Mouse (Mus musculus) frontal cortex, postnatal 36 days (tissue): ENCODE measurements around the gene Stox2.

Source experiments
- DNase-seq, 2 experiments: peaks; one replicate each; pipeline ENCODE4 v3.0.0; 2022; ENCODE audit warnings: low spot score in 2 of 2

Gene Stox2

DNA sequence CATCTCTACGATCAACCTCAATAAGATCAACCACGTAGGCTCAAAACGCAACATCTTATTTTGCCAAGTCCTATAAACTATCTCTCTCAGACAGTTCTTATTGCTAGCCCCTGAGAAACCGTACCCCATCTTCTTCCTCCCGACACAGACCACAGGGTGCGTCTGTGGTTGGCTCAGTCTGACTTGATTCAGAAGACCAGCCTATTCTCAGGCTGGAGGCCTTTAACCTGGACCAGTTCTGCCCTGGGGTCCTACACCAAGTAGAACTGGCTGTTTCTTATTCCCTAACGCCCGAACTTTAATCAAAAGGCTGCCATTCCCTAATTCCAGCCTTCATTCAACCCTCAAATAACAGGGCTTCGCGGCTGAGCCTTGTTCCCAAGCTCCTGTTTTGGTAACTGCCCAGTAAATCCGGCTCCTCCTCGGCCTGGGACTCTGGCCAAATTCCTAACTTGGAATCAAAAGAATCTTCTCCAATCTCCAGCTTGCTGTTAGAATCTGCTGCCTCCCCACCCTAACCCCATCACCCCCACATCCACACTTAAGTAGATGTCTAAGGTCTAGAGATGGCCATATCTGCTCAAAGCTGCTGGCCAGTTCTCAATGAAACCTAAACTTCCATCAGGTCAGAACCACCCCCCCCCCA lies 91.5 kb downstream of the Stox2 start:
- DNase-seq = peak in 1 of 2 experiments; percentile 49

DNA sequence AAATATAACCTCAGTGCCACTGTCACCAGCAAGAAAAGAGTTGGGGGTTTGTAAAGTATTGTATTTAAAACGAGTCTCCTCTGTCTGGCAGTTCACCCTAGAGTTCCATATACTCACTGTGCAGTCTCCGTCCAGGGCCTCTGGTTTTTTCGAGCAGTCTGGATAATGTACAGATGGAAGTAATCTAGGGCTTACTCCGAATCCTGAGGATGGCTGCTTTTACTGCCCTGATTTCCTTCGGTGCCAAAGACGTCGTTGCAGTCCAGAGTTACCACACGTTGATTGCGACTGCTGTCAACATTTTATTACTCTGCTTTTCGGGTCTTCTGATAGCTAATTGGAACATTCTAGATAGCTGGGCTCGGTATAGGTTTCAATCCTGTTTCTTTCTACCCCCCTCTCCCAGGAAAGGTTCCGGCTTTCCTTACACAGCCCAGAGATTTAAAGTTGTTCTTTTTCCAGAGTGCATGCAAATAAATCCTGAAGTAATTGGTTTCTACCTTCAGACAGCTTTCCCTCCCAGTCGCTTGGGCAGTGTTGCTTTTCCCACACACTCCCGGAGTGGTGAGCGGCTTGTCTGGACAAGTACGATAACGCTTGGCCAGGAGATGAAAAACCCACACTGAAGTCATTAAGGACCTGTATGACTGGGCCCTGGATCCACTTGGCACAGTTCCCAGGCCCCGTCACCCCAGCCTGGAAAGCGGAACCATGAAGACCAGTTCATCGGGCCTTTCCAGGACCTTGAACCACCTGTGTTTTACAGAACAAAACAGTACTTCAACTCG lies 94.1 kb downstream of the Stox2 start:
- DNase-seq = no peak

DNA sequence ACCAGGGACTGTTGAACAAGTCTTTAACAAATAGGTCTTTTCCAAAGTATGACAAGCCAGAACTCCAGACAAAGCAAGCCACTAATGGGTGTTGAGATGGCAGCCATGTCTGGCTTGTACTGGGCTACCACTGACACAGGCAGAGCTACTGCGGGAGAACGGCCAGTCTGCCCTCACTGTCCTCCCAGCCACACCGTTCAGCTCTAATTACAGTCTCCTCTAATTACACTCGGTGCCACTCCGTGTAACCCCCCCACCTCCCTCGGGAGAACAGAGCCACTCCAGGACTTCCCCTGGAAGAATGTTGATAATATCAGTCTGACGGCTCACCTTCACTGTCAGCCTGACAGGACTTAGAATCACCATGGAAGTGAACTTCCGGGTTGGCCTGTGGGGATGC lies 97.1 kb downstream of the Stox2 start:
- DNase-seq = no peak

DNA sequence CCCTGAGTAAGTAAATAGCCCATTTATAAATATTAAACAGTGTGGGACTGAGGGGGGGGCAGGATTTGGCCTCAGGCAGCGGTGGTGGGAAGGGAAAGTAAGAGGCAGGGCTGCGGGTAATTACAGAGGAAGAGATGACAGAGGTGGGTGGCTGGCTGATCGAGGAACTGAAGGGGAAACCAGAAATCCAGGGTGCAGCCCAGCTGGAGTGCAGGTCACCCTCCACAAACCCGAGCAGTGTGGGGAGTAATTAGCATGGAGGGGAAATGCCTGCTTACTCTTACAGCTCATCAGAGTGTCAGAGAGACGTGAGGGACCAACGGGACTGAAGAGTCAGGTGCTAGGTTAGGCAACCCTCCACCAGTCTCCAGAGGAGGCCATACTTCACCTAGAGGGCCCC lies 98.4 kb downstream of the Stox2 start:
- DNase-seq = no peak

DNA sequence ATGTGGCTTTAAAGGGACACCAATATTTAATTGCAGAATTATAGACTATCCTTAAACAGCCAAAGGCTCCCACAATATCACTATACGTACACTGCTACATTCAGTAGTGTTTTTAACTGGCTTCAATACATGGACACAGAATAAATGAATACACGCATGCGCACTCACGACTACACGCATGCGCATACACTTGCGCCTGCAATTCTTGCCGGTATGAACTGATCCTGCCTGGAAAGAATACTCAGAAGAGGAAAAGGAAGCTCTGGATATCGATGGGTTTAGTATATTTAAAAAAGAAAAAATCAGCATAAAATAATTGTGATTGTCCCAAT lies 100.4 kb downstream of the Stox2 start:
- DNase-seq = peak; percentile 88 to 92

- no peak for DNase-seq
These were observed 100.9 kb downstream of the Stox2 start for GRCm38 (mm10) chr8:47345085-47345771.

DNA sequence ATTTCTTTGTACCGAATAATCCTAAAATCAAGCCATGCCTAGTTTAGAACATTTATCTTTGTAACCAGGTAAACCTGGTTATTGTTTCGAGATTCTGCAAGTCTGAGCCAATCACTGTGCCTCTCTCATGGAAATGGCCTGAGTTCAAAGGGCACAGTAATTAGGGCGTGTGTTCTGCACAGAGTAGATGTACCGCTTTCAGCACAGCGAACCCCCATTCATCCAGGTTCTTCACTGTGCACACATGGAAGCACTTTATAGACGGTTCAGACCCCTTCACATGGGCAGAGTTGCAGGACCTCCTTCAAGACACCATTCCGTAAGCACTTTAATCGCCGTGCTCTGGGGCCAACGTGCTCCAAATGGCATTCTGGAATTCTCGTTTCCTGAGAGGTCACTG lies 104.7 kb downstream of the Stox2 start:
- no peak for DNase-seq

GRCm38 (mm10) chr8:47338691-47339323 lies 107.4 kb downstream of the Stox2 start:
- no peak for DNase-seq

- DNase-seq = no peak
These were observed 109.7 kb downstream of the Stox2 start for GRCm38 (mm10) chr8:47336433-47336832.

- DNase-seq = no peak
These were observed 110.2 kb downstream of the Stox2 start for GRCm38 (mm10) chr8:47335940-47336339.

- DNase-seq = peak; percentile 82 to 92
These were observed 111.9 kb downstream of the Stox2 start for GRCm38 (mm10) chr8:47334223-47334757.

DNA sequence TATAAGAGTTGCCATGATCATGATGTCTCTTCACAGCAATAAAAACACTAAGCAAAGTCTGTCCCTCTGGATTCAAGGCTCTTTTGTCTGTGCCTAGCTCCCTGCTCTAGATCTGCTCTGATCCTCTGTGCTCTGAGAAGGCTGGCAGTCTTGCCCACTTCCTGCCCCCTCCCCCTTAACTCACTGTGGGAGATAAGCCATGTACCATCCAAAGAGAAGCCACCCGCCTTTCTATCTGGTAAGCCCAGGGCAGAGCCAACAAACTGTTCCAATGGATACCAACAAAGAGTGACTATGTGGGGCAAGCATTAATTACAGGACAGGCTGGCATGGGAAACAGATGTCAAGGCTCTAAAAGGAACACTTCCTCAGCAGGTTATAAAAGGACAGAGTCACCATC lies 113.2 kb downstream of the Stox2 start:
- no peak for DNase-seq

- DNase-seq = no peak
These were observed 115.2 kb downstream of the Stox2 start for GRCm38 (mm10) chr8:47330982-47331381.

GRCm38 (mm10) chr8:47326348-47326747 lies 119.8 kb downstream of the Stox2 start:
- no peak for DNase-seq

DNA sequence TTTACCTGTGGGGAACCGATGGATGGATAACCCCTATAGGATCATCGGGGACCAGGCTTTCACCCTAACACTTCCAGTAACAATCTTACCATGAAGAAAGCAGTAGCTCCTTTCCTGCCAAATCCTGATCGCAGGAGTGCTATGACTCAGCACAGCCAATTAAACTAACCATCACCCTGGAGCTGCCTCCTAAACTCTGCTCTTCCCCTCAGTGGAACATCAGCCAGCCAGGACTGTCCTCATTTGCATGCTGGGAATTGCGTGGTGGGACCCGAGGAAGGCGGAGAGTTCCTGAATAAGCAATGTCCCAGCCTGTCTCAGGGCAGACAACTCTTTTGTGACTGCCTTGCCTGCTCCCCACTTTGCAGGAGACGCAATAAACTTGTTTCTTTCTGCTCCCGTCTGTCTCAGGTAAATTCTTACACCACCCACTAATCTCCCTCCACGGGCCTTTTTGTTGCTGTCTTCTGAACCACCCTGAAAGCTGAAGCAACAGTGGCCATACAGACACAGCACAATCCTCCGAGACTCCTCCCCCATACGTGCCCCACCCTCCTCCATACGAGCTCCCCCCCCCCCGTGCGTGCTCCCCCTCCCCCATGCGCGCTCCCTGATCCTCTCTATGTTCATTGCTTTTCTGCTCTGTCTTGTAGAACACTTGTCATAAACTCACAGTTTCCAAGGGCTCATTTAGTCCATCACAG lies 121.9 kb downstream of the Stox2 start:
- peak in 1 of 2 experiments; percentile 19 for DNase-seq

GRCm38 (mm10) chr8:47321282-47321681 lies 124.9 kb downstream of the Stox2 start:
- DNase-seq = no peak

DNA sequence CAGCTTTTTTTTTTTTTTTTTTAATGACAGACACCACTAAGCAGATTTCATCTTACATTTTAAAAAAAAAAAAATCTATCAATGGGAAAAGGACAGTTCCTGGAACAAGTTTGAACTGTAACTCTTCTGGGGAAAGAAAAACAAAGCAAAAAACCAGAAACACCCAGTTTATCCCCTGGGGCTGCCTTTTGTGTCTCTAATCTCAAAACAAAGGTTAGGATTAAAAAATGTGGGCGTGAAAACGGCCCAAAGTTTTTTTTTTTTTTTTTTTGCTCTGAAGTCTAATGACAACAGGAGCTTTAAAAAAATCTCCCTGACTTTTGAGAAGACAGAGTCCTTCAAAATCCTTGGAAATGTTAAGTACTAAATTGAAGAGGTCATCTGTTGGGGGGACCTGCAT lies 125.5 kb downstream of the Stox2 start:
- no peak for DNase-seq

GRCm38 (mm10) chr8:47318468-47318867 lies 127.7 kb downstream of the Stox2 start:
- DNase-seq = no peak

DNA sequence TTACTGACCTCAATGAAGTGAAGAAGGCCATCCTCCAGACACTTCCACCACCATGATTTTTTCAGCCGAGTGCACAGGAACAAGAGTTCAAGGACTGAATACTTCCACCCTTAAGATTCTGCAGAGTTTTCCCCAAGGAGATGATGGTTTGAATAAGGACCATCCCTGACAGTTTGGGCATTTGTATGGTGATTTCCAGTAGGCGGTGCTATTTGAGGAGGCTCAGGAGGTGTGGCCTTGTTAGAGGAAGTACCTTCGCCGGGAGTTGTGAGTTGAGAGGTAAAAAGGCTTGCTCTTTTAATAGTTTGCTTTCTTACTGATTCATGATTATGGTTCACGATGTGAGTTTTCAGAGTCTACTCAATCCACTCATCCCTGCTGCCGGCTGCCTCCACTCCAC lies 138.0 kb downstream of the Stox2 start:
- no peak for DNase-seq

- no peak for DNase-seq
These were observed 139.8 kb downstream of the Stox2 start for GRCm38 (mm10) chr8:47306372-47306771.

- DNase-seq = no peak
These were observed 140.3 kb downstream of the Stox2 start for GRCm38 (mm10) chr8:47305880-47306279.

GRCm38 (mm10) chr8:47298460-47298859 lies 147.7 kb downstream of the Stox2 start:
- DNase-seq = no peak
